Mouse (Mus musculus) heart, embryonic 12.5 days (tissue): Measurements from ENCODE around the gene Lamc2. TPM values are rescaled to one million over a fixed set of nuclear protein-coding genes. Genes with fewer than 3 reads are reported as not detected.

ENCODE experiments used
- ATAC-seq: fragments of 200-750 bp; cut with Nextera tagmentation; 2 replicates; pipeline ENCODE4 v1.8.0; 2017; ENCODE audit warnings: moderate TSS enrichment, moderate library complexity; ENCODE audit not compliant: insufficient number of reproducible peaks, low FRiP score
- H3K27ac ChIP-seq: fragments of 300-500 bp; sonication (generic); 2 replicates; pipeline ENCODE4 v1.5.1; 2016; ENCODE audit warnings: mild to moderate bottlenecking, moderate library complexity; ENCODE audit not compliant: poor library complexity, severe bottlenecking
- H3K27me3 ChIP-seq: fragments of 300-500 bp; sonication (generic); replicated peaks from 2 replicates; pipeline ENCODE4 v1.6.1; 2016; ENCODE audit warnings: mild to moderate bottlenecking, moderate library complexity
- H3K36me3 ChIP-seq: fragments of 300-500 bp; sonication (generic); 2 replicates; pipeline ENCODE4 v1.6.1; 2016; ENCODE audit warnings: mild to moderate bottlenecking, moderate library complexity
- H3K4me1 ChIP-seq: fragments of 300-500 bp; sonication (generic); replicated peaks from 2 replicates; pipeline ENCODE4 v1.6.1; 2016; ENCODE audit warnings: mild to moderate bottlenecking
- H3K4me2 ChIP-seq: fragments of 300-500 bp; sonication (generic); 2 replicates; pipeline ENCODE4 v1.6.1; 2016; ENCODE audit warnings: mild to moderate bottlenecking, moderate library complexity
- H3K4me3 ChIP-seq: fragments of 300-500 bp; sonication (generic); 2 replicates; pipeline ENCODE4 v1.5.1; 2016; ENCODE audit warnings: mild to moderate bottlenecking
- H3K9ac ChIP-seq: fragments of 300-500 bp; sonication (generic); 2 replicates; pipeline ENCODE4 v1.6.1; 2016; ENCODE audit warnings: mild to moderate bottlenecking, moderate library complexity
- H3K9me3 ChIP-seq: fragments of 300-500 bp; sonication (generic); replicated peaks from 2 replicates; pipeline ENCODE4 v1.6.1; 2016; ENCODE audit warnings: mild to moderate bottlenecking, moderate library complexity
- WGBS: fragments of 180-500 bp; shearing (Covaris S2); methylation state at CpG from one replicate; pipeline ENCODE4 v1.1.7; 2016; 5-methylcytosine and 5-hydroxymethylcytosine counted together
- polyA plus RNA-seq: library from polyadenylated mRNA; unstranded; fragments of >200 nt; fragmentation: Nextera tagmentation; extraction: Ambion mirVana; gene quantifications from 2 replicates; pipeline ENCODE4 v1.2.1, GENCODE M21; 2016

Lamc2 gene
- polyA plus RNA-seq = 8.7 and 9.8 TPM in 2 replicates

- peak within 1 kb of the TSS; percentile 88 for H3K4me2 ChIP-seq
- ATAC-seq = peak; percentile 62
- no peaks in the 10 kb centered on the region for H3K9me3 ChIP-seq
- peak within 1 kb of the TSS; percentile 70 for H3K9ac ChIP-seq
- H3K4me3 ChIP-seq = peak within 1 kb of the TSS; percentile 53
- no peaks in the 10 kb centered on the region for H3K36me3 ChIP-seq
- peaks cover 3% of the 10 kb centered on the region; the same call in 1 of the 2 replicates for H3K27me3 ChIP-seq
- no peak within 1 kb of the TSS for H3K27ac ChIP-seq
- WGBS = 4% methylated on average over 46 of the region's 46 CpGs
- peaks cover 24% of the 10 kb centered on the region for H3K4me1 ChIP-seq
These were observed at the start of gene Lamc2 for GRCm38 (mm10) chr1:153185828-153186803. Gene Lamc2 (minus strand): TSS chr1:153186447.

- ATAC-seq = no peak
- Histone ChIP-seq H3K36me3 (peaks cover 80% of the 10 kb centered on the region), H3K27ac (peak overlapping the region; percentile 1; the same call in 1 of the 2 replicates), H3K4me1 (no peaks in the 10 kb centered on the region), H3K4me2 (no peak overlapping the region), H3K27me3 (no peaks in the 10 kb centered on the region), H3K9me3 (no peaks in the 10 kb centered on the region), H3K9ac (no peak overlapping the region), H3K4me3 (no peak overlapping the region)
- 68% methylated on average over 4 of the region's 4 CpGs for WGBS
These were observed 49.3 kb upstream of the Lamc2 start for GRCm38 (mm10) chr1:153235576-153235975.

DNA sequence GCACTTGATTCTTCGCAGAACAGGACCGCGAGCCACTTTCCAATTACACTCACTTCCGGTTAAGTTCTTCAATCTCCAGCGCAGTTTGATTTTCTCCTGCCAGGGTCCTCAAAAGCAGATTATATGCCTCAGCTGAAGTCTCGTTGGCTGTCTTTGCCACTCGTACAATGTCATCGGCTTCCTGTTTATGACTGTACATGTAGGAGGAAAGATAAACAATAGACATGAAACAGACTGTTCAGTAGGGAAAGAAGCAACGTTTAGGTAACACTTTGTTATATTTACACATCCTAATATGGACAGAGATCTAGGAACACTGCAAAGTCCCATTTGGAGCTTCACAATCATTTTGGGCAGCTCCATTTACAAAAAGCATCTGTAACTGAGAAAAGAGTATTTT, 45.4 kb upstream of the Lamc2 start:
- no peak overlapping the region for H3K4me2 ChIP-seq
- H3K27ac ChIP-seq = no peak overlapping the region
- WGBS = 86% methylated on average over 9 of the region's 9 CpGs
- H3K9me3 ChIP-seq = no peaks in the 10 kb centered on the region
- H3K4me3 ChIP-seq = no peak overlapping the region
- H3K27me3 ChIP-seq = no peaks in the 10 kb centered on the region
- H3K4me1 ChIP-seq = no peaks in the 10 kb centered on the region
- ATAC-seq = no peak
- no peak overlapping the region for H3K9ac ChIP-seq
- peaks cover 89% of the 10 kb centered on the region for H3K36me3 ChIP-seq

GRCm38 (mm10) chr1:153227916-153228315, 41.7 kb upstream of the Lamc2 start:
- H3K4me2 ChIP-seq = no peak overlapping the region
- no peak overlapping the region for H3K27ac ChIP-seq
- H3K36me3 ChIP-seq = peaks cover 89% of the 10 kb centered on the region
- H3K27me3 ChIP-seq = no peaks in the 10 kb centered on the region
- H3K4me1 ChIP-seq = no peaks in the 10 kb centered on the region
- H3K4me3 ChIP-seq = no peak overlapping the region
- H3K9me3 ChIP-seq = no peaks in the 10 kb centered on the region
- 70% methylated on average over 4 of the region's 4 CpGs for WGBS
- ATAC-seq = no peak
- no peak overlapping the region for H3K9ac ChIP-seq

GRCm38 (mm10) chr1:153227096-153227495, 40.8 kb upstream of the Lamc2 start:
- ATAC-seq = no peak
- H3K4me2 ChIP-seq = no peak overlapping the region
- H3K4me3 ChIP-seq = no peak overlapping the region
- no peaks in the 10 kb centered on the region for H3K9me3 ChIP-seq
- no peak overlapping the region for H3K27ac ChIP-seq
- H3K27me3 ChIP-seq = no peaks in the 10 kb centered on the region
- no peaks in the 10 kb centered on the region for H3K4me1 ChIP-seq
- no peak overlapping the region for H3K9ac ChIP-seq
- 77% methylated on average over 8 of the region's 8 CpGs for WGBS
- peaks cover 88% of the 10 kb centered on the region for H3K36me3 ChIP-seq

GRCm38 (mm10) chr1:153225786-153226725, 39.8 kb upstream of the Lamc2 start:
- 0 out of 2 replicates have a peak, but pooled peaks have one; percentile 29 for ATAC-seq
- peaks cover 88% of the 10 kb centered on the region for H3K36me3 ChIP-seq
- H3K9me3 ChIP-seq = no peaks in the 10 kb centered on the region
- H3K4me3 ChIP-seq = no peak overlapping the region
- H3K4me2 ChIP-seq = no peak overlapping the region
- 0 out of 2 replicates have a peak overlapping the region, but pooled peaks have one; percentile 15 for H3K27ac ChIP-seq
- no peaks in the 10 kb centered on the region for H3K4me1 ChIP-seq
- WGBS = 85% methylated on average over 21 of the region's 21 CpGs
- no peak overlapping the region for H3K9ac ChIP-seq
- no peaks in the 10 kb centered on the region for H3K27me3 ChIP-seq

- Histone ChIP-seq H3K9ac (no peak overlapping the region), H3K4me3 (no peak overlapping the region), H3K27me3 (no peaks in the 10 kb centered on the region), H3K4me2 (no peak overlapping the region), H3K9me3 (no peaks in the 10 kb centered on the region), H3K4me1 (0 out of 2 replicates have a peak, but pooled peaks cover 7% of the 10 kb centered on the region), H3K27ac (peak overlapping the region; percentile 56), H3K36me3 (peaks cover 88% of the 10 kb centered on the region)
- 59% methylated on average over 5 of the region's 5 CpGs for WGBS
- peak; percentile 60; the same call in 1 of the 2 replicates for ATAC-seq
These were observed 38.1 kb upstream of the Lamc2 start for GRCm38 (mm10) chr1:153224331-153224730.

GRCm38 (mm10) chr1:153219376-153219775, 33.1 kb upstream of the Lamc2 start:
- 0 out of 2 replicates have a peak, but pooled peaks cover 7% of the 10 kb centered on the region for H3K4me1 ChIP-seq
- no peaks in the 10 kb centered on the region for H3K9me3 ChIP-seq
- no peaks in the 10 kb centered on the region for H3K27me3 ChIP-seq
- peaks cover 57% of the 10 kb centered on the region for H3K36me3 ChIP-seq
- H3K4me2 ChIP-seq = no peak overlapping the region
- H3K4me3 ChIP-seq = no peak overlapping the region
- WGBS = 49% methylated on average over 9 of the region's 9 CpGs
- ATAC-seq = no peak
- no peak overlapping the region for H3K9ac ChIP-seq
- no peak overlapping the region for H3K27ac ChIP-seq

DNA sequence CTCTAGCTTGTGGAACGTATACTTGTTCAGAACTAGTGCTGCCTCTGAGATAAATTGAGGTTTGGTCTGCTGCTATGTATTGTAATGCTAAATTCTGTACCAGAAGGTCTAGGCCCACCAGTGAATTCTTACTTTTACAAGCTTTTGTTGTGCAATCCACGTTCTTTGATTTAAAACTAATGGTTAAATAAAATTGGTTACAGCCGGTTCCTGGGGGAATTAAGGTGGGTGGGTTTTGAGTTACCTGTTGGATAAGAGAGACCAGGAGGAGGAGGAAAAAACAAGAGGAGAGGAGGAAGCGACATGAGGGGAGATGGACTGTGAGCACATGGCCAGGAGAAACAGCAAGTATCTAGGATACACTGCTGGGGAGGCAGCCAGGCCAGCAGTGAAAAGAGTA, 30.3 kb upstream of the Lamc2 start:
- Histone ChIP-seq H3K9me3 (no peaks in the 10 kb centered on the region), H3K27me3 (no peaks in the 10 kb centered on the region), H3K4me1 (0 out of 2 replicates have a peak, but pooled peaks cover 8% of the 10 kb centered on the region), H3K4me3 (no peak overlapping the region), H3K36me3 (peaks cover 32% of the 10 kb centered on the region), H3K9ac (no peak overlapping the region), H3K4me2 (no peak overlapping the region), H3K27ac (no peak overlapping the region)
- 81% methylated on average over 4 of the region's 4 CpGs for WGBS
- ATAC-seq = no peak

- 73% methylated on average over 5 of the region's 5 CpGs for WGBS
- no peak for ATAC-seq
- H3K27ac ChIP-seq = no peak overlapping the region
- no peak overlapping the region for H3K4me3 ChIP-seq
- H3K9ac ChIP-seq = no peak overlapping the region
- H3K27me3 ChIP-seq = no peaks in the 10 kb centered on the region
- H3K36me3 ChIP-seq = peaks cover 24% of the 10 kb centered on the region
- 0 out of 2 replicates have a peak, but pooled peaks cover 9% of the 10 kb centered on the region for H3K4me1 ChIP-seq
- H3K9me3 ChIP-seq = no peaks in the 10 kb centered on the region
- H3K4me2 ChIP-seq = no peak overlapping the region
These were observed 29.4 kb upstream of the Lamc2 start for GRCm38 (mm10) chr1:153215676-153216075.
